Mouse (Mus musculus): ENCODE data around the gene Atr. TPM values are rescaled to one million over a fixed set of nuclear protein-coding genes. Genes with fewer than 3 reads are reported as not detected.

The Atr gene
- total RNA-seq (2021): 10 to 100 TPM; 12.0 TPM
- long read RNA-seq, experiment 1, partial matches to known transcripts: 1 of 3 reads
- long read RNA-seq, experiment 1, other reads (novel, unspliced or antisense): 2 of 3 reads
- long read RNA-seq, experiment 2, full-length matches to known transcripts: 2 of 4 reads
- long read RNA-seq, experiment 2, partial matches to known transcripts: 1 of 4 reads
- long read RNA-seq, experiment 2, other reads (novel, unspliced or antisense): 1 of 4 reads

GRCm38 (mm10) chr9:95857414-95858026, at the start of gene Atr:
TSS of gene Atr (plus strand) at chr9:95857597.
- peak within 1 kb of the TSS; percentile 91 for H3K4me3 ChIP-seq
- DNase-seq (ENCODE audit: extremely low spot score in 1 of 2, low spot score in 2 of 2): peak; percentile 95
- intact Hi-C loops (cut with DNase I): loop anchor here (5.0 to 10.0 kb wide), 3 partner anchors 345 to 1113 kb away; partner anchors contain the start of gene U2surp
- H3K27ac ChIP-seq: peak within 1 kb of the TSS; percentile 73
- no peak; the same call in 1 of the 2 replicates for TF ChIP-seq CTCF (IDR thresholded peaks at IDR 0.05)

- intact Hi-C loops (cut with DNase I): loop anchor here (2.0 kb wide), 1 partner anchor 35 kb away; the partner anchor contains the start of gene Pls1
- no peak for DNase-seq (ENCODE audit: extremely low spot score in 1 of 2, low spot score in 2 of 2)
- no peak for TF ChIP-seq CTCF (IDR thresholded peaks at IDR 0.05)
- Histone ChIP-seq H3K4me3 (no peak overlapping the region), H3K27ac (no peak overlapping the region)
These were observed 47.8 kb upstream of the Atr start for GRCm38 (mm10) chr9:95809596-95809995.

GRCm38 (mm10) chr9:95811817-95812216, 45.6 kb upstream of the Atr start:
- no peak overlapping the region for H3K4me3 ChIP-seq
- intact Hi-C loops (cut with DNase I): no loop called here
- no peak for TF ChIP-seq CTCF (IDR thresholded peaks at IDR 0.05)
- no peak overlapping the region for H3K27ac ChIP-seq
- no peak for DNase-seq (ENCODE audit: extremely low spot score in 1 of 2, low spot score in 2 of 2)

DNA sequence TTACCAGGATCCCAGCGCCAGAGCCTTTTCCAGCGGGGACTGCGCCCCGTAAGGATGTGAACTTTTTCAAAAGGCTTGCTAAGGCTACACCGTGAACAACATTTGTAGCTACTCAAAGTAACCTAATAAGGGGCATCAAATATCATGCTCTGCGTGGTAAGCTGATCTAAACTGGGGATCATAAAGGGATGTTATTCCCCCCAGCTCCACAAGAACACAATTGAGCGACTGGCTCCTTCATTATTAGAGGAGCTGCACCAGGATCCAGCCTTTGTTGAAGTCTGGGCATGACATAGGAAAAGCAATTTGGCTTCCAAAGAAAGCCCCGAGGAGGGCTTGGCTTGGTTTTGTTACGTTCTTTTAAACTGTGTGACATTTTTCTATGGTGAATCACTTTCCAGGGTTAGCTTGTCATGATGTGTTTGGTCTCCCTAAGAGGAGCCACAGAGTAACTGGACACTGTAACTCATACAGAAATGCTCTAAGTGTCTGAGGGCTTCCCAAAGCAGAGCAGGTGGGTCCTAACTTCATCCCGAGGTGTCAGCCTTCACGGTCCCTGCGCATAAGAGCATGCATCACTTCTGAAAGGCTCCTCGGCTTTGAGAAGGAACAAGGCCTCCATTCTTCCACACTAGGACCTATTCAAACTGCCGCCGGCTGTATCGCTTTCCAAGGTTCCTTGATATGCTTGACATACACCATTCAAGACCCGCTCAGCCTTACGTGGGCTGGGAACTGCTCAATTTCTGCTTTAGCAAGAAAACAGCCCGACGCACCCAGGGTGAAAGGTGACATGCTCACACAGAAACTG, 43.5 kb upstream of the Atr start:
- DNase-seq (ENCODE audit: extremely low spot score in 1 of 2, low spot score in 2 of 2): no peak
- no peak for TF ChIP-seq CTCF (IDR thresholded peaks at IDR 0.05)
- intact Hi-C loops (cut with DNase I): no loop called here
- Histone ChIP-seq H3K27ac (peak overlapping the region; percentile 36; the same call in 1 of the 2 replicates), H3K4me3 (no peak overlapping the region)

DNA sequence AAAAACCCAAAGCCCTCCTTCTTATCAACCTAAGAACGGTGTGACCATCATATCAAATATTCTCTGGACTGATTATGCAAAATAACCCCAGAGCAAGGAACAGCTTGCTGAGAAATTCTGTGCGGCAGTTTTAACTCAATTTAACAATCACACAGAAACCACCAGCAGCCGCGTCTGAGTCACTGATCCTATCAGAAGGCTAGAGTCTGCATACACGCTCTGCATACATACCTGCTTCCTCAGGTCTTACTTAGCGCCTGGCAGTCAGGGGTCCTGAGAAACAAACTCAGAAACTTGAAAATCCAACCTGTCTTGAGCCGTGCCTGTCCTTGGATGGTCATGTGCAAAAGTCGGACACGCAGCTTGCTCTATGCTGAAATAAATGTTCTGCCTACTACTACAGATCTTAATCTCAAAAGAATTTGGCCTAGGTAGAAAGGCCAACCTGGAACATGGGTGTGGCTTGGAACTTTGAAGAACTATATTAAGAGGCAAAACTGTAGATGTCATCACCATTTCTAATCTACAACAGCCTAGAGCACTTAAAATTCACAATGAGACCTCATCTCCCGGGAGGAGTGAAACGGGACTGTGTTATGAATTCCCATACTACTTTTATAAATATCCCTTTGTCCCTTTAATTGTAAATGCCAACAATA, 42.3 kb upstream of the Atr start:
- Histone ChIP-seq H3K27ac (no peak overlapping the region), H3K4me3 (no peak overlapping the region)
- intact Hi-C loops (cut with DNase I): no loop called here
- no peak for TF ChIP-seq CTCF (IDR thresholded peaks at IDR 0.05)
- DNase-seq (ENCODE audit: extremely low spot score in 1 of 2, low spot score in 2 of 2): no peak

DNA sequence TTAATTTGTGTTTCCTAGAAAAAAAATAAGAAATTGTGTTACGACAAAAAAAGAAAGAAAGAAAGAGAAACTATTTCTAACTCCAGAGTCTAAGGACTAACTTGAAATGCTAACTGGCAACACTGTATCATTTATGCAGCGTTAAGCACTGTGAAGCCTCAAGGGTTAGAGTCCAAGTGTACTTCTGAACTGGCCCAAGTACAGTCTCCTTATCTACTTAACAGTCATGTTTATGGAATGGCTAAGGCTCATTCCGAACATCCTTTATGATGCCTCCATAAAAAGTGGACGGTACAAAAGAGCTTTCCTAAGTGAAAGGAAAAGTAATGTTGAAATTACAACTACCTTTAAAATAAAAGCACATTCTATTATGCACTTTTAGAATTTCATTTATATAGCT, 41.7 kb upstream of the Atr start:
- Histone ChIP-seq H3K27ac (no peak overlapping the region), H3K4me3 (no peak overlapping the region)
- intact Hi-C loops (cut with DNase I): no loop called here
- DNase-seq (ENCODE audit: extremely low spot score in 1 of 2, low spot score in 2 of 2): no peak
- TF ChIP-seq CTCF (IDR thresholded peaks at IDR 0.05): no peak

DNA sequence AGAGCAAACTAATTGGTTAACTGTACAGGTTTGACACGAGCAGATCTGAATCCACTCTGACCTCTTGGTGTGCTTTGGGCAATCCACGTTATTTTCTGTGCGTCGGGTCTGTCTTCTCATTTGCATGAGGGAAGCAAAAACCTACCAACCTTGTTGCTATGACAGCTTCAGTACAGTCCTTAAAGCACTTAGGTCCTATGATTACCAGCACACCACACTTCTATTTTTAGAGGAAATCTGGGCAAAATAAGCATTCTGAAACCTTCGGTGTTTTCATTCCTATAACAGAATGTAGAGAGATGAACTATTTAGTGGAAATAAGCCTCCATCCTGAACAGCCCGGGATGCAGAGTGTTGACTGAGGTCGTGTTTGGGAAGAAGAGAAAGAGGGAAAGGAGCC, 34.9 kb upstream of the Atr start:
- no peak for DNase-seq (ENCODE audit: extremely low spot score in 1 of 2, low spot score in 2 of 2)
- Histone ChIP-seq H3K4me3 (no peak overlapping the region), H3K27ac (no peak overlapping the region)
- TF ChIP-seq CTCF (IDR thresholded peaks at IDR 0.05): no peak
- intact Hi-C loops (cut with DNase I): no loop called here

DNA sequence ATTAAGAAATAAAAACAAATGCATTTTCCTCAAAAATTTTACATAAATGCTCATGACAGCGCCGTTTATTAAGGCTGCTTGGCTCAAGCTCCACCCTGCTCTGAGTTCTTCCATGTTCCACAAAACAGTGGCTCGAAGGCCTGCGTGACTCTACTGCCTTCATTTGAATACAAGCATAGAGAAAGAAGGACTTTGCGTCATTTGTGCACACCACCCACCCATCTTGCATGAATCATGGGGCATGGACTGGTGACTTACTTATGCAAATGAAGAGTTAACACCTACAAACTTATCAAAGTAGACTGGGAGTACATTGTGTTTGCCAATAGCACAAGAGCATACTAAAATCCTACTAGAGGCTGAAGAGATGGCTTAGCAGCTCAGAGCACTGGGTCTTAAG, 29.8 kb upstream of the Atr start:
- TF ChIP-seq CTCF (IDR thresholded peaks at IDR 0.05): no peak
- DNase-seq (ENCODE audit: extremely low spot score in 1 of 2, low spot score in 2 of 2): peak in 1 of 2 experiments; percentile 42
- no peak overlapping the region; the same call in 1 of the 2 replicates for H3K27ac ChIP-seq
- no peak overlapping the region for H3K4me3 ChIP-seq
- intact Hi-C loops (cut with DNase I): no loop called here

- intact Hi-C loops (cut with DNase I): no loop called here
- no peak for TF ChIP-seq CTCF (IDR thresholded peaks at IDR 0.05)
- Histone ChIP-seq H3K27ac (no peak overlapping the region), H3K4me3 (no peak overlapping the region)
- DNase-seq (ENCODE audit: extremely low spot score in 1 of 2, low spot score in 2 of 2): no peak
These were observed 24.6 kb upstream of the Atr start for GRCm38 (mm10) chr9:95832758-95833157.

DNA sequence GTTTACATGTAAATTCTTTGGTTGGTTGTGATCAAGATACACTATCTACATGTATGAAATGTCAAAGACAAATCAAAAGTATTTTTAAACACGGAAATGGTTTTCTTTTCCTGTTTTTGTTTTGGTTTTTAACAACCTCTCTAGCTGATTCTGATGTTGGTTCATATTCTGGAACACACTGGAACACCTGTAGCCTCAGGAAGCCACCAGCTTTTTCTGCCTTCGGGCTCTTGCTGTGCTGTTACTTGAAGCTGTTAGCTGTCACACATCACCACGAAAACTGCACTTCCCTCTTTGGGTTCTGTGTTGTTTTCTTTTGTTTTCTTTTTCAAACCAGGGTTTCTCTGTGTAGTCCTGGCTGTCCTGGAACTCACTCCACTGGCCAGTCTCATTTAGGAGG, 22.6 kb upstream of the Atr start:
- intact Hi-C loops (cut with DNase I): no loop called here
- no peak for DNase-seq (ENCODE audit: extremely low spot score in 1 of 2, low spot score in 2 of 2)
- Histone ChIP-seq H3K4me3 (no peak overlapping the region), H3K27ac (no peak overlapping the region)
- no peak for TF ChIP-seq CTCF (IDR thresholded peaks at IDR 0.05)

- no peak for DNase-seq (ENCODE audit: extremely low spot score in 1 of 2, low spot score in 2 of 2)
- no peak overlapping the region for H3K4me3 ChIP-seq
- intact Hi-C loops (cut with DNase I): no loop called here
These were observed 21.7 kb upstream of the Atr start for GRCm38 (mm10) chr9:95835741-95836140.

DNA sequence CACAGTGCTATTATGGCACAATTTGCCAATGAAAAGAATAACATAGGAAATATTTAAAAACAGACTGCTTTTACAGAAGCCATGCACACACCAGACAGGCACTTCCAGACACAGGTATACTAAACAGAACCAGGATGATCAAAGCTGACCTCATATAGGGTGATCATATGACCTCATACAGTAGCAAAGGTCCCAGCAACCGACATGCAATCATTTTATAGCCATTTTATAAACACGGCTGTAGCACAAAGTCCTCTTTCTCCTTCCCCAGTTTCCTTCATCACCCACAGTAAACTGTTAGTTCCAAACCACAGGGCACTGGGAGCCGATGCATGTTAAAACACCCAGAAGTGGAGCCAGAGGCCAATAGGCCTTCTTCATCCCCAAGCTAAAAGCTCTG, 18.0 kb upstream of the Atr start:
- Histone ChIP-seq H3K4me3 (no peak overlapping the region), H3K27ac (no peak overlapping the region)
- no peak for DNase-seq (ENCODE audit: extremely low spot score in 1 of 2, low spot score in 2 of 2)
- no peak for TF ChIP-seq CTCF (IDR thresholded peaks at IDR 0.05)
- intact Hi-C loops (cut with DNase I): no loop called here

More at GRCm38 (mm10) chr9:95835741-95836140, 21.7 kb upstream of the Atr start:
- no peak for TF ChIP-seq CTCF (IDR thresholded peaks at IDR 0.05)
- no peak overlapping the region for H3K27ac ChIP-seq
